Mouse (Mus musculus) neutrophil, adult 59 days (primary cell): ENCODE data around the gene Fmc1. TPM values are rescaled to one million over a fixed set of nuclear protein-coding genes. Genes with fewer than 3 reads are reported as not detected.

ENCODE experiments used
- total RNA-seq, 2 experiments: library from RNA; stranded (reverse); gene quantifications; 1 replicate in 1 of 2; 2 replicates in 1 of 2; pipeline ENCODE4 v1.2.4; 2023

Fmc1 gene
- total RNA-seq: 10 to 100 TPM; 17.1 to 19.3 TPM

GRCm38 (mm10) chr6:38533428-38534405 lies at the start of gene Fmc1:
Fmc1 (plus strand) TSS chr6:38533502.

DNA sequence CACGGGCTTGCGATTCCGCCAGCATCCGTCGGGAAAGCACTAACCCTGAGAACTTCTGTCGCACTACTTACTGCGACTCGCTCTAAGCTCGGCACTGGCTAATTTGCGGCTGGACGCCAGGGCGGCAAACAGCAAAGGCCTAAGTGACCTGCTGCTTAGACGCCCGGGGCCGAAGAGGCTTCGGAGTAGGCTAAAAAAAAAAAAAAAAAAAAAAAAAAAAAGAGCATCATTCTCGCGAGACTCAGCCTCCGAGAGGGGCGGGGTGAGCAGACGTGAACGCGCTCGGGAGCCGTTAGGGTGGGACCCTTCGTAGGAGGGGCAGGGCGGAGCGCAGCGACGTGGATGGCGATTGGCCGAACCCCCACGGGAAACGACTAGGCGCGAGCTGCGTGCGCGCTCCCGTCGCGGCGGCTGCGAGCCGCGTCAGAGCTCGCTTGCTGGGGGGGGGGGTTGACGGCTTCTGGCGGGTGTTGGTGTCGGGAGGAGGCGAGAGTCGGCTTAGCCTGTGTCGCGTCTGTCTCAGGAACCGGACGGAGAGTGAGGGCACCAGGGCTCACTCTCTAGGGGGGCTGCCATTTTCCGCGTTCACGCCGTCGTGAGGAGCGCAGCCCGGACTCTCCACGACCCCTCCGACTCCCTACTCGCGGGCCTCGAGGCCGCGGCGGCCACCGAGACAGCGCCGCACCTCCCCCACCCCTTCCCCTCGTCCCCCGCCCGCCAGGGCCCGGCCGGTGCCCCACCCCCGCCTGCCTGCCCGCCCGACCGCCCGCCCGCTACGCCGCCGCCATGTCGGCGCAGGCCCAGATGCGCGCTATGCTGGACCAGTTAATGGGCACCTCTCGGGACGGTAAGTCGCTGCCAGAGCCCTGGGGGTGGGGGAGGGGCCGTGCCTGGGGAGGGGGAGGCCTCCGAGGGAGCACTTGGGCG lies 18.0 kb downstream of the Fmc1 start, which contains the start of gene Luc7l2:
Luc7l2 (plus strand) TSS at position 273 of the 927 bp plus-strand sequence.

Other genes with a start within 250 kb of the Fmc1 start
- gene Zc3hav1l, start 234.2 kb upstream of the Fmc1 start, total RNA-seq: 1 to 10 TPM; 1.6 to 2.0 TPM
- gene Zc3hav1, start 178.9 kb upstream of the Fmc1 start, total RNA-seq: 10 to 100 TPM; 93.8 to 99.5 TPM
- under 1 TPM in 1 of 2 experiments, not detected in 1; 0.42 TPM for gene Ttc26, start 152.0 kb upstream of the Fmc1 start, total RNA-seq
- 10 to 100 TPM; 22.3 to 24.6 TPM for gene Ubn2, start 99.6 kb upstream of the Fmc1 start, total RNA-seq
- 100 to 1,000 TPM; 272 to 278 TPM for gene Luc7l2, start 17.8 kb downstream of the Fmc1 start, total RNA-seq
- not detected for gene Klrg2, start 103.7 kb downstream of the Fmc1 start, total RNA-seq
- gene Clec2l, start 129.6 kb downstream of the Fmc1 start, total RNA-seq: not detected